Mouse (Mus musculus) ES-Bruce4 (cell line): ENCODE measurements around the gene Spns2.

Experiments used
- CTCF ChIP-seq: IDR thresholded peaks from one replicate; pipeline ENCODE4 v1.8.1; 2011; ENCODE audit warnings: low read depth, low read length
- POLR2A ChIP-seq: IDR thresholded peaks from one replicate; pipeline ENCODE4 v1.8.1; 2011; ENCODE audit warnings: low read length; ENCODE audit not compliant: insufficient read depth

DNA sequence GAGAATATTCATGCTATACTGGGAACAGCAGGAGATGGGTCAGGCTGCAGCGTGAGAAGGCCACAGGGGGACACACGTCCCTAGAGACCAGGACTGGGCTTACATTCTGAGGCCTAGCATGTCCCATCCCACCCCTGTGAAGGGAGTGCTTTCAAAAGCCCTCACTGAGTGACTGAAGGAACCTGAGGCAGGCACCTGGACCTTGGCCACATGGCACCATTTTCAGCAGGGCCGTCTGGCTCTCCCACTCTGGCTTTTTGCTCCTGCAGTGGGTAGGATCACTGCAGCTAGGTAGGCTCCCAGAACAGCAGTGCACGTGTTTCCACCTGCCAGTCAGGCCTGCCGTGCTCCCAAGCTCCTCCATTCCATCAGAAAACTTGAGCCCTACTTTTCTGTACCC is 21.2 kb downstream of the Spns2 start:
- TF ChIP-seq POLR2A (no peak), CTCF (no peak)
